17 mouse cellular contexts compared by ENCODE assay signal in genomic region chr6:12067956-12068355, GRCm38 (mm10).
"Had no signal": no experiment of that assay in that cellular context is flagged by ENCODE, and none has a peak within 500 bp of the region (broad histone marks: within the 10 kb centered on the region; RNA-seq: fewer than 3 reads in every experiment).

No protein-coding gene starts in this region.

- H3K4me3 ChIP-seq: layer of hippocampus, adult 2 months; limb, embryonic 10.5 days; limb, embryonic 13.5 days; liver, embryonic 13.5 days; megakaryocyte, embryonic 14.5 days; midbrain, embryonic 10.5 days had no signal

- DNase-seq: kidney, adult 2 months; kidney, postnatal 25 days; layer of hippocampus, adult 9-11 months; liver; liver, embryonic 13.5 days; lung, embryonic 14.5 days; thymus, adult 18-20 months; thymus, postnatal 36 days had no signal

- H3K27ac ChIP-seq: kidney, postnatal 0 days; layer of hippocampus, adult 2 months; limb, embryonic 10.5 days; limb, embryonic 13.5 days; liver, embryonic 13.5 days; macrophage; midbrain, embryonic 10.5 days had no signal

- H3K4me1 ChIP-seq: limb, embryonic 10.5 days; limb, embryonic 13.5 days; liver, embryonic 13.5 days; midbrain, embryonic 10.5 days had no signal

- H3K36me3 ChIP-seq: liver, embryonic 13.5 days had no signal

- H3K4me2 ChIP-seq: limb, embryonic 13.5 days; liver, embryonic 13.5 days; lung, embryonic 14.5 days had no signal

- H3K27me3 ChIP-seq: limb, embryonic 13.5 days; liver, embryonic 13.5 days; megakaryocyte, embryonic 14.5 days had no signal

- H3K9ac ChIP-seq: limb, embryonic 13.5 days; liver, embryonic 13.5 days; lung, embryonic 14.5 days had no signal

- H3K9me3 ChIP-seq: limb, embryonic 10.5 days; limb, embryonic 13.5 days; liver, embryonic 13.5 days; megakaryocyte, embryonic 14.5 days; midbrain, embryonic 10.5 days had no signal

- ATAC-seq: lung, postnatal 0 days; midbrain, embryonic 16.5 days had no signal
